Mouse (Mus musculus) Patski (cell line): ENCODE results near the gene Creb5. TPM values are rescaled to one million over a fixed set of nuclear protein-coding genes. Genes with fewer than 3 reads are reported as not detected.

ENCODE experiments used
- ATAC-seq: fragments of 100-300 bp; one replicate; pipeline ENCODE4 v1.8.0; 2021
- CTCF ChIA-PET: fragments of 350-600 bp; sonication (Branson Sonifier 250); formaldehyde crosslinking; loops from one replicate; lab custom pipeline; 2022; ENCODE audit warnings: inconsistent platforms; lab: Charles Lee
- POLR2A ChIA-PET: fragments of 350-600 bp; sonication (Branson Sonifier 250); formaldehyde crosslinking; loops from one replicate; lab custom pipeline; 2022; ENCODE audit warnings: antibody characterized with exemption, inconsistent platforms; lab: Charles Lee
- DNase-seq: peaks from one replicate; pipeline ENCODE4 v3.0.0-alpha.2; 2011; ENCODE audit warnings: low read depth, low spot score
- H3K27me3 ChIP-seq: fragments of 371-371 bp; one replicate; pipeline ENCODE4 v1.5.1; 2021
- CTCF ChIP-seq: fragments of 100-300 bp; IDR thresholded peaks from one replicate; pipeline ENCODE4 v1.5.1; 2021
- in situ Hi-C: fragments of 300-500 bp; cut with MboI; formaldehyde crosslinking; loops from 3 replicates; pipeline ENCODE4 v1.11.1; 2018; ENCODE audit warnings: low pct_unique_long_range_greater_than_20kb, mixed read lengths
- polyA plus RNA-seq: library from polyadenylated mRNA; unstranded; gene quantifications from one replicate; pipeline ENCODE4 v1.2.3, GENCODE M21; 2021

Creb5 gene
- polyA plus RNA-seq, 1 experiment from 2014 or later, result 12.3 TPM

GRCm38 (mm10) chr6:53583234-53583875, 296.3 kb downstream of the Creb5 start:
- in situ Hi-C loops, result no loop called here
- ChIA-PET POLR2A (no interaction called here), CTCF (no interaction called here)
- no peak for TF ChIP-seq CTCF
- H3K27me3 ChIP-seq, result no peaks in the 10 kb centered on the region
- DNase-seq (no peak), ATAC-seq (no peak)

GRCm38 (mm10) chr6:53584718-53585405, 297.8 kb downstream of the Creb5 start:
- in situ Hi-C loops, result no loop called here
- ATAC-seq, result no peak
- ChIA-PET CTCF (interaction anchor here (1.0 to 2.4 kb wide), 4 partner anchors 9 to 18 kb away, joined by 3 to 9 read pairs (median 3); no protein-coding TSS in a partner anchor), POLR2A (interaction anchor here (0.6 to 0.9 kb wide), 2 partner anchors 9 to 24 kb away, joined by 3 read pairs; no protein-coding TSS in a partner anchor)
- TF ChIP-seq CTCF, result no peak
- no peaks in the 10 kb centered on the region for H3K27me3 ChIP-seq
- DNase-seq, result no peak

- POLR2A ChIA-PET, result no interaction called here
- DNase-seq (no peak), ATAC-seq (no peak)
- in situ Hi-C loops, result no loop called here
- CTCF ChIA-PET, result interaction anchor here (1.4 kb wide), 1 partner anchor 10 kb away, joined by 4 read pairs; no protein-coding TSS in a partner anchor
- H3K27me3 ChIP-seq, result no peaks in the 10 kb centered on the region
- TF ChIP-seq CTCF, result no peak
Observed at GRCm38 (mm10) chr6:53589746-53590145, 302.7 kb downstream of the Creb5 start.

GRCm38 (mm10) chr6:53592230-53592629, 305.2 kb downstream of the Creb5 start:
- H3K27me3 ChIP-seq, result no peaks in the 10 kb centered on the region
- CTCF ChIA-PET, result interaction anchor here (1.0 kb wide), 1 partner anchor 307 kb away, joined by 3 read pairs; no protein-coding TSS in a partner anchor
- POLR2A ChIA-PET, result interaction anchor here (0.6 kb wide), 1 partner anchor 99 kb away, joined by 4 read pairs; no protein-coding TSS in a partner anchor
- ATAC-seq (no peak), DNase-seq (no peak)
- in situ Hi-C loops, result no loop called here
- TF ChIP-seq CTCF, result no peak

- in situ Hi-C loops, result no loop called here
- no peak for ATAC-seq
- TF ChIP-seq CTCF, result no peak
- CTCF ChIA-PET, result interaction anchor here (1.2 kb wide), 1 partner anchor 8 kb away, joined by 3 read pairs; no protein-coding TSS in a partner anchor
- DNase-seq, result no peak
- POLR2A ChIA-PET, result interaction anchor here (1.1 to 1.5 kb wide), 2 partner anchors 8 to 33 kb away, joined by 3 read pairs; no protein-coding TSS in a partner anchor
- H3K27me3 ChIP-seq, result no peaks in the 10 kb centered on the region
Observed at GRCm38 (mm10) chr6:53593603-53594002, 306.5 kb downstream of the Creb5 start.

- ChIA-PET CTCF (interaction anchor here (1.2 kb wide), 1 partner anchor 9 kb away, joined by 3 read pairs; no protein-coding TSS in a partner anchor), POLR2A (interaction anchor here (1.1 to 1.5 kb wide), 2 partner anchors 9 to 34 kb away, joined by 3 read pairs; no protein-coding TSS in a partner anchor)
- in situ Hi-C loops, result no loop called here
- no peaks in the 10 kb centered on the region for H3K27me3 ChIP-seq
- TF ChIP-seq CTCF, result no peak
- ATAC-seq, result no peak
- DNase-seq, result no peak
Observed at GRCm38 (mm10) chr6:53594316-53594715, 307.2 kb downstream of the Creb5 start.

GRCm38 (mm10) chr6:53596402-53596801, 309.3 kb downstream of the Creb5 start:
- no peaks in the 10 kb centered on the region for H3K27me3 ChIP-seq
- in situ Hi-C loops, result no loop called here
- ChIA-PET CTCF (interaction anchor here (1.3 kb wide), 1 partner anchor 23 kb away, joined by 4 read pairs; no protein-coding TSS in a partner anchor), POLR2A (no interaction called here)
- no peak for TF ChIP-seq CTCF
- no peak for DNase-seq
- ATAC-seq, result no peak

- H3K27me3 ChIP-seq, result no peaks in the 10 kb centered on the region
- no peak for TF ChIP-seq CTCF
- in situ Hi-C loops, result no loop called here
- ChIA-PET POLR2A (no interaction called here), CTCF (interaction anchor here (0.6 to 1.0 kb wide), 3 partner anchors 9 to 160 kb away, joined by 3 read pairs; no protein-coding TSS in a partner anchor)
- peak; percentile 39 for ATAC-seq
- DNase-seq, result no peak
Observed at GRCm38 (mm10) chr6:53603041-53603440, 316.0 kb downstream of the Creb5 start.

GRCm38 (mm10) chr6:53603695-53604094, 316.6 kb downstream of the Creb5 start:
- no peak for DNase-seq
- POLR2A ChIA-PET, result no interaction called here
- TF ChIP-seq CTCF, result no peak
- H3K27me3 ChIP-seq, result no peaks in the 10 kb centered on the region
- in situ Hi-C loops, result no loop called here
- CTCF ChIA-PET, result no interaction called here
- no peak for ATAC-seq

- no peak for DNase-seq
- in situ Hi-C loops, result no loop called here
- ATAC-seq, result no peak
- no peak for TF ChIP-seq CTCF
- CTCF ChIA-PET, result no interaction called here
- POLR2A ChIA-PET, result interaction anchor here (0.7 kb wide), 1 partner anchor 183 kb away, joined by 3 read pairs; no protein-coding TSS in a partner anchor
- no peaks in the 10 kb centered on the region for H3K27me3 ChIP-seq
Observed at GRCm38 (mm10) chr6:53604386-53604785, 317.3 kb downstream of the Creb5 start.

GRCm38 (mm10) chr6:53605184-53605583, 318.1 kb downstream of the Creb5 start:
- ATAC-seq, result no peak
- ChIA-PET POLR2A (no interaction called here), CTCF (interaction anchor here (1.9 kb wide), 1 partner anchor 11 kb away, joined by 4 read pairs; no protein-coding TSS in a partner anchor)
- no peak for DNase-seq
- in situ Hi-C loops, result no loop called here
- no peaks in the 10 kb centered on the region for H3K27me3 ChIP-seq
- no peak for TF ChIP-seq CTCF
